Mouse (Mus musculus): ENCODE measurements around the gene Foxe1.
A peak's percentile ranks its signal among the peaks of the same experiment; 100 is the strongest.

The Foxe1 gene

DNA sequence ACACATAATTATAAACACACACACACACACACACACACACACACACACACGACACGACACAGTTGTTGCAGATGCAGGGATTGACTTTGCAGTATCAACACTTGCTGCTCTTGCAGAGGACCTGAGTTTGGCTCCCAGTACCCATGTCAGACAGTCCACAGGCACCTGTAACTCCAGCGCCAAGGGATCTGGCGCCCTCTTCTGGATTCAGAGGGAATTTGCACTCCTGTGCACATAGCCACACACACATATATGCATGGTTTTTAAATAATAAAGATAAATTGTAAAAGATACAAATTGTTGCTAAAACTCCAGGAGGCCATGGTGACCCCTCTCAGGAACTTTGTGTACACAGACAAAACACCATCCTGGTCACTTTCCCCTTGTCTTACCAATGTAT is 25.7 kb downstream of the Foxe1 start:
- no peak for TF ChIP-seq GATA4 (IDR thresholded peaks at IDR 0.05; ENCODE audit: insufficient replicate concordance, low read length)

DNA sequence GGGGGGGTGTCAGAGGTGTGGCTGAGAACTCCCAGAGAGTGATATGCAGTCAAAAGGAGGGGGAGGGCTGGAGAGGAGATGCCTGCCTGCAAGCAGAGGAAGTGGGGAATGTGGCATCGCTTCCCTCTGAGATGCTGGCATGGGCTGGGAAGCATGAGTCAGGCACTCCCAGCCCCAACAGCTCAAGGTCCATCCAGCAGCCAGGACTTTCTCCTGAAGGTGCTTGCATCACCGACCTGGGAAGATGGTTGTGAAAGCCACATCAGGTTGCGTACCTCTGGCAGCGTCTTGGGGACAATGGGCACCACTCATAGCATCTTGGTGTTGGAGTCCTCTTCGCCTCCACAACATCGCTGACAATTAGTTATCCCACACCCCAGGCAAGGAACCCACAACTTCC is 27.0 kb downstream of the Foxe1 start:
- TF ChIP-seq GATA4 (IDR thresholded peaks at IDR 0.05; ENCODE audit: insufficient replicate concordance, low read length), result no peak

DNA sequence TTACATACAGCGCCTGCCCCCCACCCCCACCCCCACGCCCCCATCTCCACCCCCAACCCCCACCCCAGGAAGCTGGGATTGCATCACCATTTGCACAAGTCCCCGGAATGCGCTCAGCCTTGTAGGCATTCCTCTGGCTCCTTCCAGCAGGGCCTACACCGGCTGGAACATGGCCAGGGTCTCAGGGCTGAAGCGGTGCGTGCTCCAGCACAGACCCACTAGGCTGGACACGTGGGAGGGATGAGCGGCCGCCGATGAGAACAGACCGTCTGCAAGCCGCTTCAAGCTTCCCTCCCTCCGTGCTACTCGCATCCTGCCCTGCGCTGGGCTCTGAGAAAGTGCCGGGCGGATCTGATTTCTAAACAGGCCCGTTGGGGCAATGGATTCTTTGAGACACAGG is 27.6 kb downstream of the Foxe1 start:
- TF ChIP-seq GATA4 (IDR thresholded peaks at IDR 0.05; ENCODE audit: insufficient replicate concordance, low read length), result no peak

DNA sequence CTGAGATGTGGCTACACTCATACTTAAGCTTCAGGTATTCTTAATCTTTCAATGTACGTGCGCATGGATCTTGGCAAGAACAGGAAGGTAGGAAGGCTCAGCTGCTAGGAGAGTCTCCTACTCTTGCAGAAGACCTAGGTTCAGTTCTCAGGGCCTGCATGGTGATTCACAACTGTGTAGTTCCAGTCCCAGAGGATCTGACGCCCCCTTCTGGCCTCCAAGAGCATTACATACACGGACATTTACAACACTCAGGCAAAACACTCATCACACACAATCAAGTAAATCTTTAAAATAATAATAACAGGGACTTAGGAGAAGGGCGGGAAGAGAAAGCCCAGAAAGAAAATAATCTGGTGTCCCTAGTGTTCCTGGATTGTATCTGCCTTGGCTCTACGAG is 31.0 kb downstream of the Foxe1 start:
- no peak for TF ChIP-seq GATA4 (IDR thresholded peaks at IDR 0.05; ENCODE audit: insufficient replicate concordance, low read length)

DNA sequence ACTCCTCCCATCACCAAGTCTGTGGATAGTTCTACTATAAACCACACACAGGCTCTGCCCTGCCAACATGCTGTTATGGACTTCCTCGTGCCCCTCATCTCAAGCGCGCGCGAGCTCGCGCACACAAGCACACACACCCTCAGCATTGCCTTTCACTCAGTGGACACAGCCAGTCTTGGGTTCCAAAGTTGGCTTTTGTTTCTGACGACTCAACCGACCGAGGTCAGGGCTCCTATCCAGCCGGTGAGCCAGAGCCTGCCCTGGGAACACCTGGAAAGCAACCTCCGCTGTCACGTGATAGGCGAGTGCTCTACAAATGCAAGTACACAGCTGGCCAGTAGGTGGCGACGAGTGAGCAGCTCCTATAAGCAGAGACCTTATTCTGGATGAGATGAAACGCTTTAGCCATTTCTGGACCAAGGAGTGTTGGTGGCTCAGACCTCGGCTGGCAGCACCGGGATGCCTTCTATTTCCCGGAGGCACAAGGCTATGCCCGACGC is 31.5 kb downstream of the Foxe1 start:
- no peak for TF ChIP-seq GATA4 (IDR thresholded peaks at IDR 0.05; ENCODE audit: insufficient replicate concordance, low read length)

DNA sequence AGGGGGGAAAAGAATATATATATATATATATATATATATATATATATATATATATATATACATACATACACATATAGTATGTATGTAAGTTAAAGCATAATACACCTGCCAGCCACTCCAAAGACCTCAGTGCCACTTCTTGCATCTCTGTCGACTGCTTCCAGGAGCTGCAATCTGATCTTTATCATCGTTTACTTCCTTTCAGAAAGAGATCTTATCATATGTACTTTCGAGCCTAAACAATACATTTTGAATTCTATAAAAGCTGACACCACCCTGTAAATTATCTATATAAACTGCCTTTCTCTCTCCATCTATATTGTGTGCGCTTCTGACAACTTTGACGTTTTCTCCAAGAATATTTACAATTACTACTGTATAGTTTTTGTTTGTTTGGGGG is 45.1 kb downstream of the Foxe1 start:
- no peak for TF ChIP-seq GATA4 (IDR thresholded peaks at IDR 0.05; ENCODE audit: insufficient replicate concordance, low read length)

DNA sequence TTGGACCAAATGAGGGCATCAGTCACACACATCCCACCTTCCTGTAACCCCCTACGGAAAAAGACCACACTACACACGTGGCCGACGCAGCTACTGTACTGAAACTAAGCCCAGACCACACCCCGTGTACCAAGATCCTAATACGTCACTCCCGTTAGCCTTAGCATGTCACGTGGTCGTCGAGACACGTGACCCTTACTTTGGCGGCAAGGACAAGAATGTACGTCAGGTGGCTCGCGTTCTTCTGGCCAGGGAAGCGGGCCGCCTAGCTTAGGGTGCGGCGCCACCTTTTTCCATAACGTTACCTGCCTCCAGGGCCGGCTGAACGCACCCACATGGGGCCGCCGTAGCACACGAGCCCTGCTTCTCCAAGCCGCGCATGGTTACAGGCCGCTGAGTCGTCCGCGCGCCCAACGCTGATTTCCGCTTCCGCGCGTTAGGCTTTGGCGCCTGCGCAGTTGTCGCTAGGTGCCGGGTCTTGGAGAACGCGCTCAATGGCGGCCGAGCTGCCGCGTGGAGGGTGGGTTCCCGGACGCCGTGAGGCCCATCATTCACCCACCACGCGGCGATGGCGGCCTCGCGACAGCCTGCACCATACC is 45.7 kb downstream of the Foxe1 start, which contains the start of gene Trmo:
TSS of gene Trmo (minus strand) at position 425 of the 599 bp plus-strand sequence.
- peak; percentile 33; the same call in 1 of the 2 replicates for TF ChIP-seq GATA4 (IDR thresholded peaks at IDR 0.05; ENCODE audit: insufficient replicate concordance, low read length)

DNA sequence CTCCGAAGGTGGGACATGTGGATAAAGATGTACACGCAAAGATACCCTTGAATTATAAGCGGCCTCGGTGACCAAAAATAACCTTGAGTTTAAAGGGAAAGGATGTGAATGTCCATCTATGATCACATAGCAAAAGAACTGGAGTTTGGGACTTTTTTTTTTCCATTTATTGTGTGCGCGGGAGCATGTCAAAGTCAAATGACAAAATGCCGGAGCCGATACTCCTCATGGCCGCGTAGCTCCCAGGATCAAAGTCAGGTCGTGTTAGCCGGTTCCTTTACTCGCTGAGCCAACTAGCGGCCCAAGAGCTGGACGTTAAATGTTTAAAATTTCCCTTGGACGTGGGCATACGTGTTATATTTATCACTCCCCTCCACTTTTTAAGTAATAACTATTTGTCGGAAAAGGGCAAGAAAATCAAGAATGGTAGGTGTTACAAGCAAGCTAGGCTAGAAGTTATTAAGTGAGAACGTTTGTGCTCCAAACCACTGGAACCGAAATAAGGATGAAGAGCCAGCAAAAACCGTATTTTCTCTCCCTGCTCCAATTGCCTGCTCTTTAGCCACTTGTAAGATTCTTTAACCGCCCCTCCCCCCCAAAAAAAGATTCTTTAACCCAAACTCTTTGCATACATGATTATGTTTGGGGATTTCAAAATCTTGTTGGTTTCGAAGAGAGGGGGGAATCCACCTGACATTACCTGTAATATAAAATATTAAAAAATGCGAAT is 46.4 kb downstream of the Foxe1 start:
- no peak; the same call in 1 of the 2 replicates for TF ChIP-seq GATA4 (IDR thresholded peaks at IDR 0.05; ENCODE audit: insufficient replicate concordance, low read length)

DNA sequence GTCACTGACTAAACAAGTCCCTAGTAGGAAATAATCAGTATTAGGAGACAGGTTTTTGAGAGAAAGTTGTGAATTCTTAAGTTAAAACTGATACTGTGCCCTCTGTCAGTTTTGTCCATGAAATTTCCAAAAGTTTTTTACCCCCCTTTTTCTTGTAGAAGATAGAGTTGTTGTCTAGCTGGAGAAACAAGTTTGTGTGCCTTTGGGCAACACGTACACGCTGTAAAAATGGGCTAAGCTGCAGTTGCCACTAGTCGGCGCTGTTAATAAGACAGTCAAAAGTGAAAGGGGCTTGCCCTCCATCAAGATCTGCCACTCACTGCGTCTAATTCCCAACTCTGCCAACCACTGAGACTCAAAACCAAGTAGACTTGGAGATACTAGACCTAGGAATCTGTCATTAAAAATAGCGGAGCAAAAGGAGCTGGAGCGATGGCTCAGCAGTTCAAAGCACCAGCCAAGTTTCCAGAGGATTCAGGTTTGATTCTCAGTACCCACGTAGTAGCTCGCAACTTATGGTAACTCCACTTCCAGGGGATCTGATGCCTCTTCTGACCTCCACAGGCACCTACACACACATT is 47.1 kb downstream of the Foxe1 start:
- no peak for TF ChIP-seq GATA4 (IDR thresholded peaks at IDR 0.05; ENCODE audit: insufficient replicate concordance, low read length)

DNA sequence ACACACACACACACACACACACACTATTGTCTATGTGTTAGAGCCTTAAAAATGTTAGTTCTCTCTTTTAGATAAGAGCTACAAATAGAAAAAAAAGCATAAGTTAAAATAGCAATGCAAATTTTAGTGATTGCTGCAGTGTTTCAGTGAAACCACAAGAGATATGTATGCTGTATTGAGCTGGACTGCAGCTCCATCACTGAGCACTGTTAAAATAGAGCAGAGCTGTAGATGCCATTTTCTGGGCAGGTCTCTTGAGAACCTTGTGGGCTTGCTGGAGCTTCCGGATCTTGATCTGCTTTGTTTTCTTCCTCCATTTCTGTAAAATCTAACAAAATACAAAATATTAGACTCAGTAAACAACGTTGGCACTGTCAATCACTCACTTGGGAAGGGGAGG is 51.0 kb downstream of the Foxe1 start:
- no peak for TF ChIP-seq GATA4 (IDR thresholded peaks at IDR 0.05; ENCODE audit: insufficient replicate concordance, low read length)

DNA sequence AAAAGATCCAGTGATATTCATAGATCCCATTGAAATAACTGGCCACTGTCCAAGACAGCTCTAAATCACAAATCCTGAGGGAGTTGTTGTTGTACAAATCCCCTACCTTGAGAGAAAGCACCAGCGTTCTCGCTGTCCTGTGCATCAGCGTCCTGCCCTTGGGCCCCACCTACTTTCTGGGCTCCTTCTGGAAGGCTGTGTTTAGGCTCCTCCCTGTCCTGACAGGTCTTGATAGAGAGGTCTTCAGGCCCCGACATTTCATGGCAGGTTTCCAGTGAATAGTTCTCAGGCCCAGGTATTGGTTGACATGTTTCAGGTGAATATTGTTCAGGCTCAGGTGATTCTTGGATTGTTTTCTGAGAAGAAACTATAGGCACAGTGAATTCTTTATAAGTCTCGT is 52.3 kb downstream of the Foxe1 start:
- TF ChIP-seq GATA4 (IDR thresholded peaks at IDR 0.05; ENCODE audit: insufficient replicate concordance, low read length), result no peak

Data from liver, adult (tissue).